Mouse (Mus musculus): ENCODE results near the gene Sass6. TPM values are rescaled to one million over a fixed set of nuclear protein-coding genes. Genes with fewer than 3 reads are reported as not detected.
A peak's percentile ranks its signal among the peaks of the same experiment; 100 is the strongest.

Sass6 gene
- polyA plus RNA-seq, 1 experiment from 2014 or later: 14.4 TPM

DNA sequence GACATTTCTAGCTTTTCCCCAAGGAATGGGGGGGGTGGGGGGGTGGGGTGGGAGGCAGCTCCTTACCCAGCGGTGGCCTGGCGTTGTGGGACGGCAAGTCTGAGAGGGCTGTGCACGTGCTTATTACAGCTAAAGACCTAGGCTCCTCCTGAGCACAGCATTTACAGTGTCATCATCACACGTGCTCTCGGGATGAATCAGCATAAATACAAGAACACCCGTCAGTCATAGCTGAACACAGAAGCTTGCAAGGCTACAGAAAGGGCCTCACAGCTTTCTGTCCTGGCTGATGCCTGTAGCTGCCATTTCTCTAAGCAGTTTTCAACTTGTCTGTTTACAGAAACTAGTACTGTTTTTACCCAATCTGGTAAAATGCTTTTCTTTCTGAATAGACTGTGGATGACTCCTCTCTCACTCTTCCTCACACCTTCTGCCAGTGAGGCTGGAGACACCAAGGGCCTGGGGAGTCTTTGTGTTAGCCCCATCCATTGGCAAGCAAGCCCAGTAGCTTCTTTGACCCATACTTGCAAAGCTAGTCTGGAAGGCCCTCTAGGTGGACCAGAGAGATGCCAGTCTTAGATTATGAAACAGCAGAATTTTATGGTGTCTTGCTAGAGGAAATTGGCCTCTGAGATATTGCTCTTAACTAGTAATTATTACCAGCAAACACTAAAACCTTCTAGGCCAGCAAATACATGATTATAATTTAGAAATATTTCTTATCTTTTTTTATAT lies 26.0 kb downstream of the Sass6 start:
- no peaks in the 10 kb centered on the region; the same call in 1 of the 2 replicates for H3K36me3 ChIP-seq (ENCODE audit: control insufficient read depth, insufficient read depth, low read length)
- H3K27me3 ChIP-seq (replicated peaks; ENCODE audit: control insufficient read depth, insufficient read depth, low read length): no peaks in the 10 kb centered on the region
- no peaks in the 10 kb centered on the region for H3K4me1 ChIP-seq (ENCODE audit: control insufficient read depth, insufficient read depth, low read length)
- H3K27ac ChIP-seq (ENCODE audit: low read length): no peak overlapping the region
- ATAC-seq: peak; percentile 60; the same call in 1 of the 2 replicates
- no peak overlapping the region for H3K4me2 ChIP-seq (ENCODE audit: low read depth, low read length)
- no peaks in the 10 kb centered on the region for H3K9me3 ChIP-seq (ENCODE audit: control insufficient read depth, low read length)
- no peak overlapping the region for H3K4me3 ChIP-seq (ENCODE audit: low read length)
- H3K9ac ChIP-seq (ENCODE audit: low read depth, low read length): no peak overlapping the region
- 94% methylated on average over 7 of the region's 7 CpGs for WGBS

- no peak for ATAC-seq
- WGBS: 94% methylated on average over 7 of the region's 7 CpGs
- Histone ChIP-seq H3K4me2 (ENCODE audit: low read depth, low read length) (no peak overlapping the region), H3K9ac (ENCODE audit: low read depth, low read length) (no peak overlapping the region), H3K4me3 (ENCODE audit: low read length) (no peak overlapping the region), H3K27ac (ENCODE audit: low read length) (no peak overlapping the region), H3K27me3 (replicated peaks; ENCODE audit: control insufficient read depth, insufficient read depth, low read length) (no peaks in the 10 kb centered on the region), H3K4me1 (ENCODE audit: control insufficient read depth, insufficient read depth, low read length) (no peaks in the 10 kb centered on the region), H3K36me3 (ENCODE audit: control insufficient read depth, insufficient read depth, low read length) (no peaks in the 10 kb centered on the region), H3K9me3 (ENCODE audit: control insufficient read depth, low read length) (no peaks in the 10 kb centered on the region)
Measured at GRCm38 (mm10) chr3:116622641-116623040, 27.9 kb downstream of the Sass6 start.

DNA sequence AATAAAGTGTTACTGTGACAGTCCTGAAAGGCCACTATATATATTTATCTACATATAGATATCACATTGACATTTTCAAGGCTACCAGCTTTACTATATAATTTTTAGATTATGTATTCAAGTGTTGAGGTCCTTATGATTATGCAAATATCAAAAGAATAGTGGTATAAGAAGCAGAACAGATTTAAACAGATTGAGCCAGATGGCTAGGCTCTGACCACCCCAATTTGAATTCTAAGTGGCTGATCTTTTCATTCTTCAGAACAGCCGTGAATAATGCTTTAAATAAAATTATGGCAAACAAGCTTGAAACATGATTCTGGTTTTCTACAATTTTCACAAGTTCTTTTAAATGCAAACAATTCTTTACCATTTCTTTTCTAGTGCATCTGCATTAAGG lies 36.7 kb downstream of the Sass6 start:
- WGBS: 82% methylated on average over 1 of the region's 1 CpGs
- H3K36me3 ChIP-seq (ENCODE audit: control insufficient read depth, insufficient read depth, low read length): peaks cover 6% of the 10 kb centered on the region
- no peak overlapping the region for H3K4me3 ChIP-seq (ENCODE audit: low read length)
- no peak overlapping the region for H3K4me2 ChIP-seq (ENCODE audit: low read depth, low read length)
- no peaks in the 10 kb centered on the region for H3K9me3 ChIP-seq (ENCODE audit: control insufficient read depth, low read length)
- no peaks in the 10 kb centered on the region for H3K27me3 ChIP-seq (replicated peaks; ENCODE audit: control insufficient read depth, insufficient read depth, low read length)
- H3K9ac ChIP-seq (ENCODE audit: low read depth, low read length): no peak overlapping the region
- ATAC-seq: no peak
- no peak overlapping the region for H3K27ac ChIP-seq (ENCODE audit: low read length)
- no peaks in the 10 kb centered on the region for H3K4me1 ChIP-seq (ENCODE audit: control insufficient read depth, insufficient read depth, low read length)

GRCm38 (mm10) chr3:116632971-116633370 lies 38.2 kb downstream of the Sass6 start:
- Histone ChIP-seq H3K27me3 (replicated peaks; ENCODE audit: control insufficient read depth, insufficient read depth, low read length) (no peaks in the 10 kb centered on the region), H3K4me3 (ENCODE audit: low read length) (no peak overlapping the region), H3K36me3 (ENCODE audit: control insufficient read depth, insufficient read depth, low read length) (peaks cover 9% of the 10 kb centered on the region), H3K4me1 (ENCODE audit: control insufficient read depth, insufficient read depth, low read length) (no peaks in the 10 kb centered on the region), H3K27ac (ENCODE audit: low read length) (no peak overlapping the region), H3K9me3 (ENCODE audit: control insufficient read depth, low read length) (no peaks in the 10 kb centered on the region), H3K9ac (ENCODE audit: low read depth, low read length) (no peak overlapping the region), H3K4me2 (ENCODE audit: low read depth, low read length) (no peak overlapping the region)
- no peak for ATAC-seq
- 89% methylated on average over 3 of the region's 3 CpGs for WGBS

GRCm38 (mm10) chr3:116634091-116634490 lies 39.3 kb downstream of the Sass6 start:
- ATAC-seq: no peak
- Histone ChIP-seq H3K4me1 (ENCODE audit: control insufficient read depth, insufficient read depth, low read length) (no peaks in the 10 kb centered on the region), H3K27me3 (replicated peaks; ENCODE audit: control insufficient read depth, insufficient read depth, low read length) (no peaks in the 10 kb centered on the region), H3K36me3 (ENCODE audit: control insufficient read depth, insufficient read depth, low read length) (peaks cover 9% of the 10 kb centered on the region), H3K4me2 (ENCODE audit: low read depth, low read length) (no peak overlapping the region), H3K9me3 (ENCODE audit: control insufficient read depth, low read length) (no peaks in the 10 kb centered on the region), H3K4me3 (ENCODE audit: low read length) (no peak overlapping the region), H3K9ac (ENCODE audit: low read depth, low read length) (no peak overlapping the region), H3K27ac (ENCODE audit: low read length) (no peak overlapping the region)
- WGBS: 94% methylated on average over 3 of the region's 3 CpGs

GRCm38 (mm10) chr3:116634853-116635252 lies 40.1 kb downstream of the Sass6 start:
- ATAC-seq: no peak
- H3K4me1 ChIP-seq (ENCODE audit: control insufficient read depth, insufficient read depth, low read length): no peaks in the 10 kb centered on the region
- H3K36me3 ChIP-seq (ENCODE audit: control insufficient read depth, insufficient read depth, low read length): peaks cover 14% of the 10 kb centered on the region
- no peak overlapping the region for H3K9ac ChIP-seq (ENCODE audit: low read depth, low read length)
- WGBS: 91% methylated on average over 8 of the region's 8 CpGs
- H3K4me2 ChIP-seq (ENCODE audit: low read depth, low read length): no peak overlapping the region
- H3K9me3 ChIP-seq (ENCODE audit: control insufficient read depth, low read length): no peaks in the 10 kb centered on the region
- no peak overlapping the region for H3K27ac ChIP-seq (ENCODE audit: low read length)
- H3K27me3 ChIP-seq (replicated peaks; ENCODE audit: control insufficient read depth, insufficient read depth, low read length): no peaks in the 10 kb centered on the region
- no peak overlapping the region for H3K4me3 ChIP-seq (ENCODE audit: low read length)

DNA sequence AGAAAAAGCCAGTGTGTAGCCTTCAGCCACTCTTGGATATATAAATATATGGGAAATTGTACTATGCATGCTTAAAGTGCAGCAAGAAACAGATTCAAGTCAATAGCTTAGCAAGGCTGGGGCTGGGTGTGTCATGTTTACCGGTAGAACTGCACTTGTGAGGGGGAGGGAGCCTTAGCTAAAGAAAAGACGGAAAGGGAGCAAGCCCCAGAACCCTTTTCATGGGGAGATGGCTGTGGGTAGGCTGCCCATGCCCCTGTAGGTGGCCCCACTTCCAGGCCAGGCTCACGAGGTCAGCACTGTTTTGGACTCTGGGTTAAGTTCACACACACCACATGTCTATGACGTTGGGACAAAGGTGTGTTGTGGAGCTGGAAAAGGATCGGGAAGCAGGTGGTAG lies 41.0 kb downstream of the Sass6 start:
- Histone ChIP-seq H3K4me3 (ENCODE audit: low read length) (no peak overlapping the region), H3K36me3 (ENCODE audit: control insufficient read depth, insufficient read depth, low read length) (peaks cover 17% of the 10 kb centered on the region), H3K9ac (ENCODE audit: low read depth, low read length) (no peak overlapping the region), H3K27ac (ENCODE audit: low read length) (no peak overlapping the region), H3K9me3 (ENCODE audit: control insufficient read depth, low read length) (no peaks in the 10 kb centered on the region), H3K4me1 (ENCODE audit: control insufficient read depth, insufficient read depth, low read length) (no peaks in the 10 kb centered on the region), H3K27me3 (replicated peaks; ENCODE audit: control insufficient read depth, insufficient read depth, low read length) (no peaks in the 10 kb centered on the region), H3K4me2 (ENCODE audit: low read depth, low read length) (no peak overlapping the region)
- WGBS: 61% methylated on average over 5 of the region's 5 CpGs
- ATAC-seq: no peak

GRCm38 (mm10) chr3:116637693-116638476 lies 43.1 kb downstream of the Sass6 start:
- Histone ChIP-seq H3K36me3 (ENCODE audit: control insufficient read depth, insufficient read depth, low read length) (peaks cover 20% of the 10 kb centered on the region), H3K4me2 (ENCODE audit: low read depth, low read length) (no peak overlapping the region), H3K4me3 (ENCODE audit: low read length) (no peak overlapping the region), H3K27me3 (replicated peaks; ENCODE audit: control insufficient read depth, insufficient read depth, low read length) (no peaks in the 10 kb centered on the region), H3K27ac (ENCODE audit: low read length) (0 out of 2 replicates have a peak overlapping the region, but pooled peaks have one; percentile 24), H3K9ac (ENCODE audit: low read depth, low read length) (no peak overlapping the region), H3K4me1 (ENCODE audit: control insufficient read depth, insufficient read depth, low read length) (no peaks in the 10 kb centered on the region), H3K9me3 (ENCODE audit: control insufficient read depth, low read length) (no peaks in the 10 kb centered on the region)
- ATAC-seq: peak; percentile 75
- 74% methylated on average over 9 of the region's 9 CpGs for WGBS

DNA sequence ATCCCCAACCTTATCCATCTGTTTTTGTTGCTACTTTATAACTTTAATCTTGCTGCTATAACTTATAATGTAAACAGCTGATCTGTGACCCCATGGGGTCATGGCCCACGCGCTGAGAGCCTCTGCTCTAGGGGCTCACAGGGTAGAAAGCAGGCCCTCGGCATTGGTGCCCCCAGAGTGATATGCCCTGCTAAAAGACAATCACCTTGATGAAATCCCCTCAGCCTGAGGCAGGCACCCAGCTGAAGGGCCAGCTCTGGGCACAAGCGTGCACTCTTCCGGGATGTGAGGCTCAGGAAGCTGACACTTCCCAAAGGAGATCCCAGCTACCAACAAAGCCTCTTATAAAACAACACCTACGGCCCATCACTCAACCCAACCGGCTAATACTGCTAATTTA lies 43.8 kb downstream of the Sass6 start:
- no peak overlapping the region for H3K27ac ChIP-seq (ENCODE audit: low read length)

More for the DNA sequence above, 43.8 kb downstream of the Sass6 start:
- no peaks in the 10 kb centered on the region for H3K9me3 ChIP-seq (ENCODE audit: control insufficient read depth, low read length)
- H3K4me3 ChIP-seq (ENCODE audit: low read length): no peak overlapping the region
- H3K27me3 ChIP-seq (replicated peaks; ENCODE audit: control insufficient read depth, insufficient read depth, low read length): no peaks in the 10 kb centered on the region
- peaks cover 25% of the 10 kb centered on the region for H3K36me3 ChIP-seq (ENCODE audit: control insufficient read depth, insufficient read depth, low read length)
- ATAC-seq: no peak
- H3K4me1 ChIP-seq (ENCODE audit: control insufficient read depth, insufficient read depth, low read length): no peaks in the 10 kb centered on the region
- 86% methylated on average over 7 of the region's 7 CpGs for WGBS
- H3K9ac ChIP-seq (ENCODE audit: low read depth, low read length): no peak overlapping the region
- no peak overlapping the region for H3K4me2 ChIP-seq (ENCODE audit: low read depth, low read length)
